Mouse (Mus musculus) MEL (cell line): Measurements from ENCODE around the gene Tomm40.

Experiments used
- BHLHE40 ChIP-seq: IDR thresholded peaks from 2 replicates; pipeline ENCODE4 v1.6.1; 2012; ENCODE audit warnings: low read depth, mild to moderate bottlenecking, inconsistent platforms, low read length, improper control_type of control experiment, borderline replicate concordance
- CHD1 ChIP-seq: IDR thresholded peaks from 2 replicates; pipeline ENCODE4 v1.6.1; 2012; ENCODE audit warnings: low read depth, mild to moderate bottlenecking, inconsistent platforms, low read length, improper control_type of control experiment
- CHD2 ChIP-seq: IDR thresholded peaks from 2 replicates; pipeline ENCODE4 v1.6.1; 2011; ENCODE audit warnings: low read length, improper control_type of control experiment
- CTCF ChIP-seq, 3 experiments: IDR thresholded peaks in 2 of 3; conservative IDR thresholded peaks in 1 of 3; 2 replicates each; pipeline ENCODE4 v1.5.1; 2011 to 2012; ENCODE audit warnings: low read length in 3 of 3, low read depth in 2 of 3, mild to moderate bottlenecking in 2 of 3, improper control_type of control experiment in 1 of 3, inconsistent platforms in 1 of 3, mixed read lengths in 1 of 3, moderate library complexity in 1 of 3; ENCODE audit not compliant: control insufficient read depth in 1 of 3, insufficient read depth in 1 of 3, poor library complexity in 1 of 3, severe bottlenecking in 1 of 3
- ELF1 ChIP-seq: IDR thresholded peaks from 2 replicates; pipeline ENCODE4 v1.6.1; 2014; ENCODE audit warnings: low read depth, mild to moderate bottlenecking, inconsistent platforms, low read length, improper control_type of control experiment, moderate library complexity
- EP300 ChIP-seq, 2 experiments: IDR thresholded peaks; 2 replicates each; pipeline ENCODE4 v1.6.1; 2011; ENCODE audit warnings: improper control_type of control experiment in 2 of 2, low read length in 2 of 2, low read depth in 1 of 2, mild to moderate bottlenecking in 1 of 2
- ETS1 ChIP-seq: IDR thresholded peaks from 2 replicates; pipeline ENCODE4 v1.6.1; 2012; ENCODE audit warnings: low read depth, mild to moderate bottlenecking, inconsistent platforms, low read length, improper control_type of control experiment, moderate library complexity
- MYC ChIP-seq: IDR thresholded peaks from 2 replicates; pipeline ENCODE4 v1.6.1; 2011; ENCODE audit warnings: low read depth, mild to moderate bottlenecking, low read length, improper control_type of control experiment, moderate library complexity
- POLR2A ChIP-seq, 2 experiments: IDR thresholded peaks; 2 replicates each; pipeline ENCODE4 v1.6.1; 2011 to 2012; ENCODE audit warnings: low read length in 2 of 2, mild to moderate bottlenecking in 2 of 2, control low read depth in 1 of 2, improper control_type of control experiment in 1 of 2, low read depth in 1 of 2, moderate library complexity in 1 of 2; ENCODE audit not compliant: control insufficient read depth in 1 of 2, insufficient read depth in 1 of 2, poor library complexity in 1 of 2
- POLR2AphosphoS2 ChIP-seq: IDR thresholded peaks from 2 replicates; pipeline ENCODE4 v1.6.1; 2011; ENCODE audit warnings: low read length, improper control_type of control experiment
- RCOR1 ChIP-seq: IDR thresholded peaks from 2 replicates; pipeline ENCODE4 v1.6.1; 2012; ENCODE audit warnings: low read depth, mild to moderate bottlenecking, inconsistent platforms, low read length, improper control_type of control experiment
- SIN3A ChIP-seq: IDR thresholded peaks from 2 replicates; pipeline ENCODE4 v1.6.1; 2012; ENCODE audit warnings: low read length, improper control_type of control experiment, inconsistent platforms
- USF1 ChIP-seq: IDR thresholded peaks from 2 replicates; pipeline ENCODE4 v1.6.1; 2014; ENCODE audit warnings: low read depth, mild to moderate bottlenecking, inconsistent platforms, low read length, improper control_type of control experiment, moderate library complexity
- ZNF384 ChIP-seq: IDR thresholded peaks from 2 replicates; pipeline ENCODE4 v1.6.1; 2012; ENCODE audit warnings: low read depth, mild to moderate bottlenecking, inconsistent platforms, low read length, improper control_type of control experiment

DNA sequence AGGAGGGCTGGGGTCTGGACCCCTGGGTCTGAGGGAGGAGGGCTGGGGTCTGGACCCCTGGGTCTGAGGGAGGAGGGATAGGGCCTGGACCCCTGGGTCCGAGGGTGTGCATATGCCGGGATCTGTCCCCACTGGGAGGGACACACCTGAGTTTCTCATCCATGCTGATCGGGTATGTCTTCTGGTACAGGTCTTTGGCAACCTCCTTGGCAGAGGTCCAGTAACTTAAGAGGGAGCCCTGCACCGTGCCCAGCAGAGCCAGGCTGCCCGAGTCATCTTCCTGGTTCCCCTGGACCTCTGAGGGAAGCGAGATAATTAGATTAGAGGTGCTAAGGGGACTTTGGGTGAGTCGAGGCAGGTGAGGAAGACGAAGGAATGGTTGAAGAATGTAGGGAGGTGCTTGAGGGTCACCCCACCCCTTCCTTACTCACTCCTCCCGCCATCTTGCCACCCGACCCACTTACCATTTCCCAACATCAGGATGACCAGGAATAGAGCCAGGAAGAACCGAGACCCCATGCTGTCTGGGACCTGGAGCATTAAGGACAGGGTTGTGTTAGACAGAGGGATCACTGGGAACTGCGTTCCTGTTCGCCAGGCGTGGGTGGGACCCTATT is 42.0 kb downstream of the Tomm40 start:
- TF ChIP-seq ETS1 (no peak), EP300 (IDR thresholded peaks at IDR 0.05; ENCODE audit: low read depth in 1 of 2, low read length in 2 of 2) (no peak), CTCF (IDR thresholded peaks at IDR 0.05 in 2 of 3, conservative IDR thresholded peaks at IDR 0.05 in 1 of 3; ENCODE audit: control insufficient read depth in 1 of 3, insufficient read depth in 1 of 3, low read depth in 2 of 3, low read length in 3 of 3, poor library complexity in 1 of 3, severe bottlenecking in 1 of 3) (no peak), POLR2A (IDR thresholded peaks at IDR 0.05; ENCODE audit: control insufficient read depth in 1 of 2, insufficient read depth in 1 of 2, low read depth in 1 of 2, low read length in 2 of 2, poor library complexity in 1 of 2) (no peak), CHD1 (no peak), ELF1 (no peak), RCOR1 (no peak), SIN3A (no peak), BHLHE40 (no peak), MYC (no peak), POLR2AphosphoS2 (no peak), CHD2 (no peak), ZNF384 (no peak), USF1 (no peak)
